Mouse (Mus musculus) kidney, adult 2 months (tissue): ENCODE results near the gene Slc35g1. TPM values are rescaled to one million over a fixed set of nuclear protein-coding genes. Genes with fewer than 3 reads are reported as not detected.

Source experiments
- DNase-seq: peaks from one replicate; pipeline ENCODE4 v3.0.0; 2021
- H3K27ac ChIP-seq: fragments of 200-500 bp; 2 replicates; pipeline ENCODE4 v1.5.1; 2012; ENCODE audit warnings: low read depth, low read length, control low read depth, inconsistent platforms; ENCODE audit not compliant: insufficient read depth
- H3K27me3 ChIP-seq: fragments of 200-500 bp; replicated peaks from 2 replicates; pipeline ENCODE4 v1.6.1; 2012; ENCODE audit warnings: mild to moderate bottlenecking, moderate library complexity, low read length, inconsistent platforms; ENCODE audit not compliant: control insufficient read depth, insufficient read depth
- H3K36me3 ChIP-seq: fragments of 200-500 bp; 2 replicates; pipeline ENCODE4 v1.6.1; 2012; ENCODE audit warnings: mild to moderate bottlenecking, moderate library complexity, low read length, inconsistent platforms; ENCODE audit not compliant: control insufficient read depth, insufficient read depth
- H3K4me1 ChIP-seq: fragments of 200-500 bp; 2 replicates; pipeline ENCODE4 v1.6.1; 2011; ENCODE audit warnings: low read length; ENCODE audit not compliant: control insufficient read depth, insufficient read depth
- H3K4me3 ChIP-seq: fragments of 200-500 bp; 2 replicates; pipeline ENCODE4 v1.5.1; 2011; ENCODE audit warnings: mild to moderate bottlenecking, low read depth, low read length, control low read depth; ENCODE audit not compliant: insufficient read depth
- CTCF ChIP-seq: fragments of 200-500 bp; conservative IDR thresholded peaks from 2 replicates; pipeline ENCODE4 v1.5.1; 2011; ENCODE audit warnings: low read depth, mild to moderate bottlenecking, control low read depth, low read length, moderate library complexity, mixed read lengths; ENCODE audit not compliant: insufficient read depth, insufficient read length
- POLR2A ChIP-seq: fragments of 200-500 bp; IDR thresholded peaks from one replicate; pipeline ENCODE4 v1.6.1; 2011; ENCODE audit warnings: low read depth, low read length, control low read depth
- WGBS: fragments of 180-500 bp; shearing (Covaris S2); methylation state at CpG from one replicate; pipeline ENCODE4 v1.1.7; 2018; 5-methylcytosine and 5-hydroxymethylcytosine counted together
- polyA plus RNA-seq: library from polyadenylated mRNA; depleted of rRNA; stranded (reverse); fragments of >200 nt; gene quantifications from 2 replicates; pipeline ENCODE4 v1.2.3, GENCODE M21; 2012

Slc35g1 gene
- polyA plus RNA-seq, 1 experiment, result 5.9 TPM

DNA sequence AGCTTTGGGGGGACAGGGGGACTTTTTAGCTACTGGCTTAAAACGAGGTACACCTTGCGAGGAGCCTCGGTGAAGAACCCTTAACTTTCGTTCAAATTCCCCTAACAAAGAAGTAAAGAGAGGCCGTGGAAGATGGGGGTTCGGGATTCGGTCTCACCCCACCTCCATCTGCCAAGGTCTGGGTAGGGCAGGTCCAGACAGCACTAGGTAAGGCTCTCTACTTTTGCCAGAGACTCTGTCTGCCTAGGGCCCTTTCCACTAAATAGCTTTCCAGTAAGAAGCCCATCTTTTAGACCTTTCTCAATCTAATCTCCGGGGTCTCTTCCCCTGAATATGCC lies 822 bp downstream of the Slc35g1 start:
- TF ChIP-seq CTCF (no peak), POLR2A (no peak)
- peak overlapping the region; percentile 42 for H3K27ac ChIP-seq
- 49% methylated on average over 8 of the region's 8 CpGs for WGBS
- peak overlapping the region; percentile 62 for H3K4me3 ChIP-seq
- no peaks in the 10 kb centered on the region for H3K27me3 ChIP-seq
- DNase-seq, result no peak
- no peaks in the 10 kb centered on the region for H3K36me3 ChIP-seq
- H3K4me1 ChIP-seq, result no peaks in the 10 kb centered on the region

DNA sequence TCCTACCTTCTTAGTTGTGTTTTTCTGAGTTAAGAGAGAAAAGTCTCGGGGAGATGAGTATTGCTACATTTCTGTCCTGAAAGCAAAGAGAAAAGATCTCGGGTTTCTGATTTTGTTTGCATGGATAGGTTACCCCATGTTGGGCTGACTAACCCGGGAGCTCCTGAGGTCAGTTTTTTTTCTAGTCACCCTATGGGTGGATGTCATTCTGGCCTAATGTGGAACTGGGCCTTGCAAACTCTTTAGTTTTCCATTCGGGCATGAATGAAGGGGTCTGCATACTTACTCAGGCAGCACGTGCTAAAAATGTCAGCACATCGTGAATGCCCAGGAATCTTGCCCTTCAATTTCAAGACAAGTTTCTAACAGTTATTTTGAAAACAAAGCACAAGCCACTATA lies 1.2 kb downstream of the Slc35g1 start:
- no peaks in the 10 kb centered on the region for H3K27me3 ChIP-seq
- TF ChIP-seq CTCF, result no peak
- TF ChIP-seq POLR2A, result no peak
- no peaks in the 10 kb centered on the region for H3K36me3 ChIP-seq
- peak overlapping the region; percentile 15; the same call in 1 of the 2 replicates for H3K4me3 ChIP-seq
- H3K4me1 ChIP-seq, result no peaks in the 10 kb centered on the region
- DNase-seq, result no peak
- 58% methylated on average over 6 of the region's 6 CpGs for WGBS
- peak overlapping the region; percentile 42 for H3K27ac ChIP-seq

DNA sequence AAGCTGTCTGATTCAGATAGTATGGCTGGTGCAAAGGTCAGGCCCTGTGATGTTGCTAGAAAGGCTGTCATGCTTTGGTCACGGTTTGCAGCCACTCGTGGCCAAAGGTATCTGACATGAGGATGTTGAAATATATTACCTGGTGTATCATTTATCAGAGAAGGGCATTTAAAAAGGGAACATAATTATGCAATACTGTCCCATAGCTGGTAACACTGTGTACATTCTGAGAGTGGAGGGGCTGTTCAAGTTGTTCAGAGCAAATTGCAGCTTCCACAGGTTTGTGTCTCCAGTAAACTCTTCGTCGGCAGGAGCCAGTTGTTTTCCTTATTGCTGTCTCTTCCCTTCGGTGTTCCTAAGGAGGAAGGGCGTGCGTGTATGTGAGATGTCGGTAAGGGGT lies 3.2 kb downstream of the Slc35g1 start:
- no peak overlapping the region; the same call in 1 of the 2 replicates for H3K27ac ChIP-seq
- no peak for TF ChIP-seq POLR2A
- no peak for TF ChIP-seq CTCF

DNA sequence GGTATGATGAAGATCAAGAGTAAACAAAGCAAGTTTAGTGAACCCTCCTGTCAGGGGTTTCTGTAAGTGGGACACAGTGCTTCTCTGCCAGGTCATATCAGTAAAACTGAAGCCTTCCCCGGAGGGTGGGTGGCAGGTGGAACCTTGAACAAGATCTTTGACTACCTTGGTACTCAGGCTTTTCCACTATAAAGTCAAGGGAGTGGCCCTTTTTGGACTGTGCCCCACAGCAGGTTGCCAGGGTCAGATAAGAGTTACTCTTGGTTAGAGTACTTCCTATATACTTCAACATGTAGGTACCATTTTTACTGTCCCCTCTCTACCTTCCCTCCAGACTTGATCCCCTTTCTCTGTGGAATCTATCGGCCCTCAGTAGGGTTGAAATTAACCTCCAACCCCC lies 5.1 kb downstream of the Slc35g1 start:
- H3K27me3 ChIP-seq, result no peaks in the 10 kb centered on the region
- no peaks in the 10 kb centered on the region for H3K36me3 ChIP-seq
- no peak for DNase-seq
- TF ChIP-seq CTCF (no peak), POLR2A (no peak)
- no peak overlapping the region for H3K27ac ChIP-seq
- WGBS, result 75% methylated on average over 2 of the region's 2 CpGs
- no peaks in the 10 kb centered on the region for H3K4me1 ChIP-seq
- no peak overlapping the region for H3K4me3 ChIP-seq

More for the DNA sequence above, 3.2 kb downstream of the Slc35g1 start:
- Histone ChIP-seq H3K4me1 (no peaks in the 10 kb centered on the region), H3K27me3 (no peaks in the 10 kb centered on the region), H3K4me3 (no peak overlapping the region), H3K36me3 (no peaks in the 10 kb centered on the region)
- no peak for DNase-seq
- 67% methylated on average over 8 of the region's 8 CpGs for whole genome bisulfite sequencing

DNA sequence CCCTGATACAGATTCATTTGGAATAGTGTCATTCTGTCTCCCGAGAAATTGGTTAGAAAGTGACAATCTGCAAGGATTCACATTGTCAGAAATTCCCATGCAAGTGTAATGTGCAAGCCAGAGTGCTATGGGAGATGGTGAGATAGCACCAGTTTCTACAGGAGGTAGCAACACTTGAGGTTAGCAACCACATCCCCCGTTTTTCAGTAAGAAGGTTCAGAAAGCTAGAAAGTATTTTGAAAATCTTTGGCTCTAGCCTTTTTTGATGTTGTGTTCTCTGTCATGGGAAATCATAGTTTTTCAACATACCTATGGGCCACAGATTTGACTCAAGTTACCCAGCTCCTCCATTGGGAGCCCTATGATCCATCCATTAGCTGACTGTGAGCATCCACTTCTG lies 5.6 kb downstream of the Slc35g1 start:
- Histone ChIP-seq H3K36me3 (no peaks in the 10 kb centered on the region), H3K4me1 (no peaks in the 10 kb centered on the region), H3K27ac (no peak overlapping the region), H3K4me3 (no peak overlapping the region), H3K27me3 (no peaks in the 10 kb centered on the region)
- no peak for DNase-seq
- TF ChIP-seq CTCF, result no peak
- TF ChIP-seq POLR2A, result no peak
- WGBS, result 87% methylated on average over 2 of the region's 2 CpGs

DNA sequence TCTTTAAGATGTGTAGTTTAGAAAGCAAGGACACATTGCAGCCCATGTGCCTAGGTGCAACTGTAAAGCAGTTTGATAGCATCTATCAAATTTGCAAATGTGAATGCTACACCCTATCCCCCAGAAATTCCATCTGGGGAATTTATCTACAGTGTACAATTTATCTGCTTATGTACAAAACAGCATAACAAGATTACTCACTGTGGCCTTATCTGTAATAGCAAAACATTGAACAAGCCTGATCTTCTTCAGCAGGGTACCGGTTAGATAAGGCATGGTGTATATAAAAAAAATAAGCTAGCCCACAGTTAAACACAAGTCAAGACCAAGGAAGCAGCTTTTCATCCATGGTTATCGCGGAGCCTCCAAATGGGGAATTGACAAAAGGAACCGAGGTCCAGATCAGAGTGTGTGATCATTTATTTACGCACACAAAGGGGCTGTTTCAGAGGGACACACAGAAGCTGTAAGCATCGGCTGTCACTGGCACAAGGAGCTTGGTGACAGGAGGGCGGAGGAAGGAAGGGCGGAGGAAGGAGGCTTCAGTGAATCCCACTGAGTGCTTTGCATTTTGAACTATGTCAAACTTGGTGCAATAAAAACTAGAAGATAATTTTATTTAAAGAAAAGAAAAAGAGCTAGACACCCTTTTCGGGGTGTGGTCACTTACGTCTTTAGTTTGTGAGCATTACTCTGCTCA lies 14.7 kb downstream of the Slc35g1 start:
- TF ChIP-seq CTCF (no peak), POLR2A (no peak)

DNA sequence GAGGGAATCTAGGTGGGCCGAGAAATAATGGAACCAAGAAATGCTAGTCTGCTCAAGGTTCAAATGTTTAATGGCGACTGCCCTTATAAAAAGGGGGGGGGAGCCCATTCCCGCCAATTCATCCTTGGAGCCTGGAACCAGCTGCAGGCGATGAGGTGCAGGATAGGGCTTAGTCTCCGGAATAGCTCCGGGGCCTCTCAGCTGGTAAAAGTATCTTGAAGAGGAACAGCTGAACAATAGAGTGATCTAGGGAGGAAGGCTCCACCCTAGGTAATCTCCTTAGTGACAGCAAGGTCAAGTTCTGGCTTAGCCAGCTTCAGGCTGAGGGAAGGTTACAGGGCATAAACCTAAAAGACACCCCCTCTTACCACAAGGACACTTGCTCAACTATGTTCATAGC lies 18.1 kb downstream of the Slc35g1 start:
- Histone ChIP-seq H3K36me3 (no peaks in the 10 kb centered on the region), H3K4me3 (no peak overlapping the region), H3K27ac (no peak overlapping the region), H3K27me3 (no peaks in the 10 kb centered on the region), H3K4me1 (no peaks in the 10 kb centered on the region)
- TF ChIP-seq POLR2A, result no peak
- no peak for TF ChIP-seq CTCF
- DNase-seq, result no peak
- 88% methylated on average over 6 of the region's 6 CpGs for WGBS

More for the DNA sequence above, 14.7 kb downstream of the Slc35g1 start:
- H3K27ac ChIP-seq, result no peak overlapping the region
- no peaks in the 10 kb centered on the region for H3K4me1 ChIP-seq
- no peaks in the 10 kb centered on the region for H3K36me3 ChIP-seq
- H3K4me3 ChIP-seq, result no peak overlapping the region
- no peaks in the 10 kb centered on the region for H3K27me3 ChIP-seq
- 92% methylated on average over 10 of the region's 10 CpGs for WGBS
- DNase-seq, result no peak
